Comparison of ENCODE assay signal across 7 mouse cellular contexts in the genomic region with DNA sequence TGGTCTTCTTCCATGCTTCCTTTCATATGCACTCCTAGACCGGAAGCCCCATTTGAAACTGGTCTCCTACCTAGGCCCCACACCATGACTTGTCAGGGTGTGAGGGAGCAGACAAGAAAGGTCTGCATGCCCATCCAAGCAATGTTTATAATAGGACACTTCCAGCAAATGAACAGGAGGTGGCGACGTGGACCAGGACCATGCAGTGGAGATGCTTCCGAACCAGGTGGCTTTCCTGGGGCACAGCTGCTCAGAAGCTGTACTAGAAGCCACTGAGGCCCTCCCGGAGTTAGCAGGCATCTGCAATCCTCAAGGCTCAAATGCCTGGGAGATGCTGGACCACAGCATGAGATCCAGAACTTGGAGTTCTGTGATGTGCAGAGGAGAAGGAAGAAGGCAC. TPM values are rescaled to one million over a fixed set of nuclear protein-coding genes. Genes with fewer than 3 reads are reported as not detected.
DNase-seq lines count a peak whose midpoint lies in the region; ATAC-seq and TF ChIP-seq lines count a peak whose summit lies in the region.

No protein-coding gene starts in this region.

- H3K4me2 ChIP-seq in embryonic facial prominence, embryonic 11.5 days (ENCODE audit: low read depth, low read length), result no peak overlapping the region
- no peak overlapping the region for H3K4me2 ChIP-seq in lung, embryonic 14.5 days

- peak; percentile 17 for DNase-seq in urinary bladder, postnatal 14 days (ENCODE audit: low spot score)
- no peak for DNase-seq in urinary bladder, adult 18-20 months (ENCODE audit: low spot score in 2 of 2)
- DNase-seq in adrenal gland, adult 2 months, result peak; percentile 40
- peak; percentile 48 for DNase-seq in embryonic facial prominence, embryonic 11.5 days (ENCODE audit: low spot score)
- DNase-seq in kidney, adult 9 months, result peak; percentile 32
- peak; percentile 67 for DNase-seq in lung, embryonic 14.5 days
- DNase-seq in right cerebral cortex, postnatal 36 days (ENCODE audit: low spot score in 2 of 2), result peak; percentile 12 to 32

- H3K27ac ChIP-seq in embryonic facial prominence, embryonic 11.5 days (replicated peaks; ENCODE audit: low read depth, low read length), result no peak overlapping the region
- H3K27ac ChIP-seq in lung, embryonic 14.5 days (ENCODE audit: low read depth), result no peak overlapping the region

- no peaks in the 10 kb centered on the region for H3K36me3 ChIP-seq in embryonic facial prominence, embryonic 11.5 days (replicated peaks; ENCODE audit: control insufficient read depth, insufficient read depth, low read depth, low read length)
- H3K36me3 ChIP-seq in lung, embryonic 14.5 days (ENCODE audit: insufficient read depth), result no peaks in the 10 kb centered on the region

- no peaks in the 10 kb centered on the region for H3K9me3 ChIP-seq in embryonic facial prominence, embryonic 11.5 days (replicated peaks; ENCODE audit: control insufficient read depth, low read length)
- H3K9me3 ChIP-seq in lung, embryonic 14.5 days (ENCODE audit: low read depth, low read length), result no peaks in the 10 kb centered on the region

- peak; percentile 70 for TF ChIP-seq CTCF in lung, embryonic 14.5 days (IDR thresholded peaks at IDR 0.05; ENCODE audit: low read depth)

- H3K9ac ChIP-seq in embryonic facial prominence, embryonic 11.5 days (replicated peaks; ENCODE audit: low read length), result no peak overlapping the region
- no peak overlapping the region for H3K9ac ChIP-seq in lung, embryonic 14.5 days

- no peak overlapping the region for H3K4me3 ChIP-seq in embryonic facial prominence, embryonic 11.5 days (ENCODE audit: low read depth, low read length)
- H3K4me3 ChIP-seq in lung, embryonic 14.5 days (ENCODE audit: low read depth, low read length), result no peak overlapping the region

- 37% methylated on average over 5 of the region's 5 CpGs for WGBS in embryonic facial prominence, embryonic 11.5 days
- WGBS in lung, embryonic 14.5 days, result 21% methylated on average over 5 of the region's 5 CpGs

- no peaks in the 10 kb centered on the region for H3K4me1 ChIP-seq in embryonic facial prominence, embryonic 11.5 days (ENCODE audit: control insufficient read depth, insufficient read depth, low read length)
- H3K4me1 ChIP-seq in lung, embryonic 14.5 days (ENCODE audit: insufficient read depth), result no peaks in the 10 kb centered on the region

- ATAC-seq in embryonic facial prominence, embryonic 11.5 days (replicated peaks; ENCODE audit: insufficient number of reproducible peaks, low FRiP score, low TSS enrichment, low read depth), result no peak
- ATAC-seq in lung, embryonic 14.5 days (ENCODE audit: insufficient read depth), result peak; percentile 32; the same call in 1 of the 2 replicates

- H3K27me3 ChIP-seq in embryonic facial prominence, embryonic 11.5 days (ENCODE audit: control insufficient read depth, insufficient read depth, low read length), result peaks cover 2% of the 10 kb centered on the region; the same call in 1 of the 2 replicates
- H3K27me3 ChIP-seq in lung, embryonic 14.5 days (ENCODE audit: insufficient read depth, low read length), result 0 out of 2 replicates have a peak, but pooled peaks cover 4% of the 10 kb centered on the region

RNA-seq across cellular contexts. Expression of a gene that starts 4.8 kb away (rescaled TPM):
- total RNA-seq in adrenal gland, adult 2 months (2021), result 10 to 100 TPM in 1 of 2 experiments, 1 to 10 TPM in 1; 5.9 to 14.7 TPM
- polyA plus RNA-seq in adrenal gland, adult 2 months (2012; rRNA removed), result 1.2 and 2.0 TPM in 2 replicates
- 20.5 and 20.8 TPM in 2 replicates for polyA plus RNA-seq in embryonic facial prominence, embryonic 11.5 days (2014; fragmentation: Nextera tagmentation; extraction: Ambion mirVana)
- 19.5 and 22.1 TPM in 2 replicates for polyA plus RNA-seq in lung, embryonic 14.5 days (2014; fragmentation: Nextera tagmentation; extraction: Ambion mirVana)

RNA-seq across cellular contexts. Expression of a gene that starts 9.9 kb away (rescaled TPM):
- total RNA-seq in adrenal gland, adult 2 months (2021), result 10 to 100 TPM; 36.0 to 44.7 TPM
- 1.6 and 3.1 TPM in 2 replicates for polyA plus RNA-seq in adrenal gland, adult 2 months (2012; rRNA removed)
- 66.4 and 70.5 TPM in 2 replicates for polyA plus RNA-seq in embryonic facial prominence, embryonic 11.5 days (2014; fragmentation: Nextera tagmentation; extraction: Ambion mirVana)
- 69.7 and 75.8 TPM in 2 replicates for polyA plus RNA-seq in lung, embryonic 14.5 days (2014; fragmentation: Nextera tagmentation; extraction: Ambion mirVana)

RNA-seq across cellular contexts. Expression of a gene that starts 28.7 kb away (rescaled TPM):
- 10 to 100 TPM; 18.5 to 21.7 TPM for total RNA-seq in adrenal gland, adult 2 months (2021)
- polyA plus RNA-seq in adrenal gland, adult 2 months (2012; rRNA removed), result 0.94 and 1.9 TPM in 2 replicates
- 47.0 and 55.1 TPM in 2 replicates for polyA plus RNA-seq in embryonic facial prominence, embryonic 11.5 days (2014; fragmentation: Nextera tagmentation; extraction: Ambion mirVana)
- 35.7 and 36.6 TPM in 2 replicates for polyA plus RNA-seq in lung, embryonic 14.5 days (2014; fragmentation: Nextera tagmentation; extraction: Ambion mirVana)

Comparison
In these comparisons a context has a peak if more than half of its experiments do, and no peak if none do; other contexts are left out.
1. DNase-seq: peak in urinary bladder, postnatal 14 days (single experiment), adrenal gland, adult 2 months (single experiment), embryonic facial prominence, embryonic 11.5 days (single experiment), kidney, adult 9 months (single experiment), lung, embryonic 14.5 days (single experiment) and right cerebral cortex, postnatal 36 days (2 of 2); none in urinary bladder, adult 18-20 months (0 of 2).
2. RNA of a gene that starts 9.9 kb away (polyA plus RNA-seq): 66.4 to 70.5 TPM in embryonic facial prominence, embryonic 11.5 days and 69.7 to 75.8 TPM in lung, embryonic 14.5 days; 1.6 to 3.1 TPM in adrenal gland, adult 2 months; every median in the first group is over 10 times any median in the second.
3. RNA of a gene that starts 28.7 kb away (polyA plus RNA-seq): 47.0 to 55.1 TPM in embryonic facial prominence, embryonic 11.5 days and 35.7 to 36.6 TPM in lung, embryonic 14.5 days; 0.94 to 1.9 TPM in adrenal gland, adult 2 months; every median in the first group is over 10 times any median in the second.